Mouse (Mus musculus): Measurements from ENCODE around the gene Parva.

Parva gene

DNA sequence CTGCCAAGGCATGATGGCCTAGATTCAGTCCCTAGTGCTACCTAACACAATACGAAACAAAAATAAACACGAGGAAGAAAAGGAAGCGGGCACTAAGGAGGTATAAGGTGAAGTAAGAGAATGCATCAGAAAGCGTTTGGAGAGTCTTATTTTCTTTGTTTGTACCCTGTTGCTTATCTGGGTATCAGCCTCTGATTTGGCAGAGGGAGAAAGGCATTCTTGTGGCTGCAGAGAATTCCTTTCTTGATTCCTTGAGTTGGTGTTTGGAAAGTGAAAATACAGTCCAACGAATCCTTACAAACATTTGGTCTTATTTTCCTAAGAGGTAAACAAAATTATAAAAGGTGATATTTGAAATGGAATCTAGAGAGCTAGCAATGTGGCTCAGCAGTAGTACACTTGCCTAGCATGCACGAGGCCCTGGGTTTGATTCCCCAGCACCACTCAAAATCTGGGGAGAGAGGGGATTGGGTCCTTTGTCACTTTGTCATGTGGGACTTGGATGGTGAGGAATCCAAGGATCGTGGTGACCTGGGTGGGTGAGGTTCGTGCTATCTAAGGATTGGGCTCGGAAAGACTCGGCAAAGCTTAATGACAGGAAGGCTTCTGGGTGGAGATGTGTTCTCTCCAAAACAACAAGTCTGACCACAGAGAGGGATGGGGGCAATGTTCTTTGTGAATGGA, 44.9 kb downstream of the Parva start:
- no peak for DNase-seq (ENCODE audit: low spot score in 2 of 2)

DNA sequence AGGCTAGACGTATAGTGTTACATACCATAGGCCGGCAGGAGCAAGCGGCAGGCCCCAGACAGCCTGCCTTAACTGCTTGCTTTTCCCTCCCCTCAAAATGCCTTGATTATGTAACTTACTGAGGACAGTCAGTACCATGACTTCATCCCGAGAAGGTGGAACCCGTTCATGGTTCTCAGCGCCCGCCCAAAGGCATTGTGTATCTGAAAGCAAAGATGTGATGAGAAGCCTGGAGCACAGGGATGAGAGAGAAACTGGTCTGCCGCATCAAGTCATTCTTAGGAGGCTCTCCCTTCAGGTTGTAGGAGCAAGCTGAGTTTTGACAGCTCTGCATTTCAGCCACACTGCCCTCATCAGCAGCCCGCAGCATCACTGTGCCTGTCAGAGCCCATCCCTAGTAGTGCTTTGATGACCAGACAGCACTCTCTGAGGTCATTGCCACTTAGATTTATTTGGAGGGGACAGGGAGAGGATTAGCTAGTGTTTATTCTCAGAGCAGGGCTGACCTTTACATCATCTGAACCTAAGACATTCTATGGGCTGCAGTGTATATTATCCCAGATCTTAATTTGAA, 45.5 kb downstream of the Parva start:
- DNase-seq (ENCODE audit: low spot score in 2 of 2), result no peak

DNA sequence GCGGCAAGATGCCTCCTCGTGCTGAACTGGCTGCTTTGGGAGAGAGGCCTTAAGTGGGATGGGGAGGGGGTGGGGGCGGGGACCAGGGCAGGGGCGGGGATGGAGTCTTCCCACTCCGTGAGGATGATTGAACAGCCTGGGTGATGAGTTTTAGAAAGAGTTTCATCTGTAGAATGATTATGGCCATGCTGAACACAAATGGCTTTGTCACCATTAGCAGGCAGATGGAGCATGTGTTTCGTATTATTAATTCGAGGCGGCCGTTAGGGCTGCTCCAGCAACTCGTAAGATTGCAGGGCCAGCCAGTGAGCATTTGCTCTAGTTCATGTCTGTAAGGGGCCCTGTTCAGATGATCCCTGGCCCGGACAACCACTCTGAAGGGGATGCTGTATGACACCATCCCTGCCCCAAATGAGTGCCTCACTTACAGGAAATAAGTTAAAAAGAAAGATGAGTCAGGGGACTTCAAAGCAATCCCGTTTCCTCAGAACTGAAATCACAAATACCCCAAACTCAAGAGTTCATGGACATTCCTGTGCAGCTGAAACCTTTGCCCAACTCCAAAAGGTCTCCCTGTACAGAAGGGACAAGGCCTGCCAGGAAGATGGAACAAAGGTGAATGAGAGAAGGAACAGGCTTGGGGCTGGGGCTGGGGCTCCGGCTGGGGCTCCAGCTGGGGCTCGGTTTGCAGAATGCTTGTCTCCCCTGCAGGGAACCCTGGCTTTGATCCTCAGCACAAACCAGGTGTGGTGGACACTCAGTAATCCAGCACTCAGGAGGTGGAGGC, 46.5 kb downstream of the Parva start:
- DNase-seq (ENCODE audit: low spot score in 2 of 2), result no peak

DNA sequence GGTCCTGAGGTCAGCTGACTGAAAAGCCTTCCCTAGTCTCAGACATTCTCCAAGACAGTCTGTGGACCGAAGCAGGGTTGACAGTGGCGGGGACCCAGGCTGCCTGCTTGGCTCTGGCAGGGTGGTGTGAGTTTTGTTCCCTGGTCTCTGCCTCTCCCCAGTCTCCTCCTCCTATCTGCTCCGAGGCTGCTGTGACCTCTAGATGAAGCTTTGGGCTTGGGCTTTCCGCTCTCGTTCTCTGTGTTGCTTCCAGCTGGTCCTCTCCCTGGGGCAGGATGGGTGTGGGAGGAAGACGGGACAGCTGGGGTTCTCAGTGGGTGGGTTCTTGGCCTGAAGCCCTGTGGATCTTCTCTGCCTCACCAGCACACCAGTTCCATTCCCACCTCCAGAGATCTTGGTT, 51.8 kb downstream of the Parva start:
- peak; percentile 72 to 81 for DNase-seq (ENCODE audit: low spot score in 2 of 2)

DNA sequence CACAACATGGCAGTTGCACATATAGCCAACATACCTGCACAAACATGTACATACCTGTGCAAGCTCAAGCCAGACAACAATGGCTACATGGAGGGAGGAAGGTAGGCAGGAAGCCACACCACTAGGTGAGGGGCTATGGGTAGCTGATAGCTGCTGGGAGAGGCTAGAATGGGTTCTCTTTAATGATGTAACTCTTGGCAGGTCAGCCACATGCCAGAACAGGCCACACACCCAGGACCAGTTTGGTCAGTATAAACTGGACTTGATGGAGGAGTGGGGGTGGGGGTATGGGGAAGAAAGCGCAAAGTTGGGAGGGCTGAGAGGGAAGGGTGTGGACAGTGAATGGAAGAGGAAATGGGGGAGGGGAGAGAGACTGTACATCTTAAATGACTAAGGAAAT, 53.7 kb downstream of the Parva start:
- DNase-seq (ENCODE audit: low spot score in 2 of 2), result no peak

DNA sequence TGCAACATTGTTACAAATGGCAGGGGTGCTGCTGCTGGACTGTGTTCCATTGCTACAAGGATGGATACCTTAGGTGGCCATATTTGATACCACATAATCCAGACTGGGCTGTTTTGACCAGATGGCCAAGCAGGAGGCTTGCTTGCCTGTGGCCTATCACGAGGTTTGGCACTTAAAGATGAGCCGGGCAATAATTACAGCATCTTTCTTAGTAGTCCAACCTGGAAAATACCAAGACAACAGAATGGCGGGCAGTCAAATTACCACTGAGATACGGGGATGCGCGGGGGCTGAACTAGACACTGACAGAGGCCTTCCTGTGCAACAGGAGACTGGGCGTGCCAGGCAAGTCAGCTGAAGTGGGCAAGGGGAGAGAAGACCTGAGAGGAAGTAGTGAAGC, 55.3 kb downstream of the Parva start:
- no peak for DNase-seq (ENCODE audit: low spot score in 2 of 2)

DNA sequence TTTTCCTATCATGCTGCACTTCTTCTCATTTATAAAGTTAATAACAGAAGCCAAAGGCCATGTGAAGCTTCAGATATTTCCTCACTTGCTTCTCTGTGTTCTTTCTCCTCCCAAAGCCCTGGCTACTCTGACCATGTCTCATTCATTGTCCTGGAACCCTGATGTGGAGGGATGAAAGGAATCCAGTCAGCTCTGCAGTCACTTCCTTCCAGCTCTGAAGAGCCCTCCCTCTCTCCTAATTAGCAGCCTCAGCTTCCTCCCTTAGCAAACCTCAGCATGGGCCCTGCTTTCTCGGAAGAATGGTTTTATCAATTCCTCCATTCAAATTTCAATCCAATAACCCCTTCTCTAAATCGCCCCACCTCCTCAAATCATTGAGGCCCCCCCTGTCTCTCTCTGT, 56.1 kb downstream of the Parva start:
- DNase-seq (ENCODE audit: low spot score in 2 of 2), result no peak

DNA sequence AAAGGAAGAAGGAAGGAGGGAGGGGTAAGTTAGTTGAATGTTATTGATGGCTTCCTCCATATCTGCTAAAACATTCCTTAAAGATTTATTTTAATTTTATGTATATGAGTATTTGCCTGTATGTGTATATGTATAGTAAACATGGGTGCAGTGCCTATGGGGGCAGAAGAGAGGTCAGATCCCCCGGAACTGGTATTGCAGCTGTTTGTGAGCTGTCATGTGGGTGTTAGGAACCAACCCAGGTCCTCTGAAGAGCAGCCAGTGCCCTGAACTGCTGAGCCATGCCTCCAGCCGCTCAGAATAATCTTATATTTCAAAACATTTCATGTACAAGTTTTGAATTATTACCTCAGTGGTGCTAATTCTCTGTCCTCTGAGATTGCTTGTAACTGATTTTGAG, 63.5 kb downstream of the Parva start:
- DNase-seq (ENCODE audit: low spot score in 2 of 2), result no peak

DNA sequence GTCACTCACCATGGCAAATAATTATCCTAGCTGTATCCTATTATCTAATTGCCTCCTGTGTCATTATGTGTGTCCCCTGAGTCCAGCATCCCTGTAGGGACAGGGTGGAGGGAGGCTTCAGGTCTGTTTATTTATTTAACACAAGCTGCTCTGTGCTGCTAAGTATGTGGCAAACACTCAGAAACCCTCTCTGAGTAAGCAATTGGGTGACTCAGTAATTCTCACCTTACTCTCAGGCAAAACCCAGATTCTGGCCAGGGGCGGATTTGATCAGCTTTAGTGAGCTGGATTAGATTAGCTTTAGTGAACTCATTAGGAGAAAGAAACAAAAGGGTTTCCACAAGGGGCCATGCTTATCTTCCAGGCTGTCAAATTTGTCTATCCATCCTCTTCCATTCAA, 64.4 kb downstream of the Parva start:
- no peak for DNase-seq (ENCODE audit: low spot score in 2 of 2)

DNA sequence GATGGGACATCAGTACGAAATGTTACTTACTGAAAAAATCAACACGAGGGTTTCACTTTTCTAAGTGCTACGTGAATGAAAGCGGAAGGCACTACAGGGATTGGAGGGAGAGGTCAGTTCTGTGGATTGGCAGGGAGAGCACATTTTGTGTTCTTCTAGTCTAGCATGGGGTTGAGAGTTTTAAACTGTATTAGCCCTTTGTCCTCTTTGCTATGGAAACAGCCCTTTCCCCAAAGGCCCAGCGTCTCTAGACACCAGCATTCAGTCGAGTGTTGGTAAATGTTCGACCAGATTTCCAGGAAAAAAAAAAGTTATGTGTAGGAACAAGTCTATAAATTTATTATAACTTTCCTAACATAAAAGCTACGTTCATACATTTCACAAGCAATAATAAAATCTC, 68.6 kb downstream of the Parva start:
- no peak for DNase-seq (ENCODE audit: low spot score in 2 of 2)

DNA sequence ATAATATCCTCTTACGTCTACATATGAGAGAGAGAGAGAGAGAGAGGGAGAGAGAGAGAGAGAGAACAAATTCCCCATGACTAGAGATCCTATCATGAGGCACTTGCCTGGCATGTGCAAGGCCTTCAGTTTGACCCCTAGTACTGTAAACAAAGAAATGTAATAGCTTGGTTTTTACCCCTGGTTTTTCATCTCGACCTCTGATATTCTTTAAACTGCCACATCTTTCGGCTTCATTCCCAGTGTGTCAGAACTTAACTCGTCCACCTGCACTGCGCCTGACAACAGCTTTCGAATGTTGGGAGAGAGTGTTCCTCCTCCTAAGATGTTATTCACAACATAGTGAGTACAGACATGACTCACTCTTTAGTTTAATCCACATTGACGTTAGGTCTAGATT, 69.6 kb downstream of the Parva start:
- no peak for DNase-seq (ENCODE audit: low spot score in 2 of 2)

DNA sequence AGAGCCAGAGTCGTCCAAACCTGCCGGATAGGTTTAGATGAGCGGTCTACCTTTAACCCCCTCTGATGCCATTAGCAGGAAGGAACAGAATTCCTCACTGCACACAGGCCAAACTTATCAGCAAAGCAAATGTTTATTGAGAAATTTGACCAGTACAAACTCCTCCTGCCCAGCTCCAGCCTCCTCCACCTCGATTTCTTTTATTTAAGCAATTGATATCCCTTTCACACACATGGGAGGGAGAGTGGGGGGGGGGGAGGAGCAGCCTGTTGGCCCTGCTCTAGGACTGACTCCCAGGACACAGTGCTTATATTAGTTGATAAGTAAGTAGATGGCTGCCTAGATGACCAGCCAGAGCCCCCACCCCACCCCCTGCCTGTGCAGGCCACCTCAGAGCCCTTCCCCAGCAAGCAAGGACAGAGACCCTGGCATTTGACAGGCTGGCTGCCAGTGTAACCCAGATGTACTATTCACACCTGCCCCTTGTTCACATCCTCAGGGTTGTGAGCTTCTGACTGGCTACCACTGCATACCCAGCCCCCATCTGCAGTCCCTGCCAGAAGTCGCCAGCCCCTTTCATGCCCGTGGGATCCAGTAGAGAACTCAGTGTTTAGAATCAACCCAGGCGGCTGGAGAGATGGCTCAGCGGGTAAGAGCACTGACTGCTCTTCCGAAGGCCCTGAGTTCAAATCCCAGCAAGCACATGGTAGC, 71.4 kb downstream of the Parva start:
- DNase-seq (ENCODE audit: low spot score in 2 of 2), result no peak

DNA sequence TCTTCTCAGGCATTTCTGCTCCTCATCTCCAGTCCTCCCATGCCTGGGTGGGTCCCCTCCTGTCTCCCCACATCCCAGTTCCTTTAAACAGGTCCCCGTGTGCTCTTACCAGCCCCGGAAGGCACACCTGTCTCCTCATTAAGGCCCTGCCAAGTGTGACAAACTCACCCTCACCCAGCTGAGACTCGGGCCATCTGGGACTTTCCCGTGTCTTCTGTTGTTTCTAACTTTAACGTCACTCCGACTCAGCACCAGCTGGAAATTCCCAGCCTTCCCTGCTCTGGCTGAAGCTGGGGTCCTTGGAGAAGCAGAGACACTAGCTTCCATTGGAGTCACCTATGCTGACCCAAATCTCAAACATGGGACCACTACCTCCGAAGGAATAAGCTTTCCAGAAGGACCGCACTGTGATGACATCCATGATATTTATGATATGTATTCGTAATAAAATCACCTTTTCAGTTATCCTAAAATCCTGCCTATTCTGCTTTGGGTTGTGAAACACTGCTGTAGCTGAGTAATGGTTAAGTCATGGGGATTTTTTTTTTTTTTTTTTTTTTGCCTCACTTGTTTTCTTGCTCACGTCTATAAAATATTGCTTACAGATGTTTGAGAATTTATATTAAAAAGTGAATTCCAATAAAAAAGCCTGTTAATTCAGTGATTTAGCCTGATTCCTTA, 72.3 kb downstream of the Parva start:
- DNase-seq (ENCODE audit: low spot score in 2 of 2), result peak; percentile 22 to 29

DNA sequence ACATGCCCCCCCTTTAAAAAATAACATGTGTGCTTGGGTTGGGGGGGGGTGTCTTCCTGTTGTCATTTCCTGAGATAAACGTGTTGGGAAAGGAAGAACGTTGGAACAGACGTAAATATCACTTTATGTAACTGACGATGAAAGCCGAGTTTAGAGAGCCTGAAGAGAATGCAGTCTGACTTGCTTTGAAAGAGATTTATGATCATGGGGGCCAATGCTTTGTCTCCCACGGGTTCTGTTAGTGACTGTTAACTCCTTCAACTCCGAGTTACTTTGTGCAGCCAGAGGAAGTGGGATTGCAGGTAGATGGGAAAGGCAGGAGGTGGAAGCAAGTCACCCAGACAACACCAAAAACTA, 72.8 kb downstream of the Parva start:
- no peak for DNase-seq (ENCODE audit: low spot score in 2 of 2)

DNA sequence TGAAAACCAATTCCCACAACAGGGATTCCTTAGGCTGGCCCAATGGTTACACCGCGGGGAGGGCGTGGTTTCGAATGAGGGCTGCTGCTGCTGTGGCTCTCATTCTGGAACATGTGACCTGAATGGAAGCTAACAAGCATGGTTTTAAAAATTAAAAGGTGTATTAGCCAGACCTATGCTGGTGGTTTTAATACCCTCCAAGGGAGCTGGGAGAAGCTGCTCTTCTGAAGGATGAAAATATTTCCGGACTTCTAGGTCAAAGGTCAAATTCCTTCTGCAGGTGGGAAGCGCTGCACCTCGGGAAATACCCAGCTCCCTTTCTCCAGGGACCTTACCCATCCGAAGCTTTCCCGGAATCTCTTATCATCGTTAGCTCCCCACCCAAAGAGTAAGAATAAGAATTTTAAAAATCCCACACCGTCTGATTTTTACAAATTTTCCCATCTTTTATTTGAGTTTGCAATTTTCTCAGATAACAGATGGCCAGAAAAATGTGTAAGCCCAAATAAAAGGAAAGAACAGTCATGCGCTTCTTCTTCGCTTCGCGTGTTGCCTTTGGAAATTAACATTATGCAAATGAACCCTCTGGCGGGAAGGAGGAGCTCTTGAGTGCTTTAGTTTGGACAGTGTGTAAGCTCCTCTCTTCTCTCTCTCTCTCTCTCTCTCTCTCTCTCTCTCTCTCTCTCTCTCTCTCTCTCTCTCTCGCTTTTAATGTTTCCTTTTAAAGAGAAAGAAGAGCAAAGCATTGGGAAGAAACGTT, 74.9 kb downstream of the Parva start:
- no peak for DNase-seq (ENCODE audit: low spot score in 2 of 2)

DNA sequence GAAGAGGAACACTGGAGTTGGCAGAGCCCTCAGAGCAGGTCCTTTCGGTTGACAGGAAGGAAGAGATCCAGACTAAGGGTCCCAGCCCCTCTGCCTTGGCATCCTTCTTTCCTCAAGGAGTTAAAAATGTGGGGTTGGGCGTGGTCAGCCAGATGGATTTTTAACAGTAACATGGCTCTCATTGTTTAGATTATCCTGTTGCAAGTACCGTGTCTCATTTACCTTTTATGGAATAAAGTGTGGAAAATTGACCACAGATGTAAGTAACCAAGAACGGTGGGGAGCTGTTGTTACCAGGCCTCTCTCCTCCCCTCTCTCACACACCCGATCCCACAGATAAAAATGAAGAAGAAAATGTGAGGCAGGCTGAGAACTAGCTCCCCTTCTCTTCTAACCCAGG, 75.5 kb downstream of the Parva start:
- DNase-seq (ENCODE audit: low spot score in 2 of 2), result no peak

DNA sequence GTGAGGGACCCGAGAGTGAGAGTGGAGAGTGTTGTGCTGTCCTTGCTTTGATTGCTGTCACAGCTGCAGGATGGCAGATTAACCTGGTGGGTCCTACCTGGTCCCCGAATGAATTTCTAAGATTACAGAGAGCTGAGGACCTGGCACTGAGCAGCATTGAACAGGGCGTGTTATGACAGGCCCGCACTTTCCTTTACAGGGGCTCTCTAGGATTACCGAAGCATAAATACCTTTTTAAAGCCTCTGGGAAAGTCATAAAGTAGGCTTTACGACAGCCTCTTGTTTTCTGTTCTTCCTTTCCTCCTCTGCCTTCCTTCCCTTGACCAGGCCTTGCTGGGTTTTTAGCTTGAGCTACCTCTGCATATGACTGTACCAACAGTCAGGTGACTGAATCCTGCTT, 76.1 kb downstream of the Parva start:
- no peak for DNase-seq (ENCODE audit: low spot score in 2 of 2)

DNA sequence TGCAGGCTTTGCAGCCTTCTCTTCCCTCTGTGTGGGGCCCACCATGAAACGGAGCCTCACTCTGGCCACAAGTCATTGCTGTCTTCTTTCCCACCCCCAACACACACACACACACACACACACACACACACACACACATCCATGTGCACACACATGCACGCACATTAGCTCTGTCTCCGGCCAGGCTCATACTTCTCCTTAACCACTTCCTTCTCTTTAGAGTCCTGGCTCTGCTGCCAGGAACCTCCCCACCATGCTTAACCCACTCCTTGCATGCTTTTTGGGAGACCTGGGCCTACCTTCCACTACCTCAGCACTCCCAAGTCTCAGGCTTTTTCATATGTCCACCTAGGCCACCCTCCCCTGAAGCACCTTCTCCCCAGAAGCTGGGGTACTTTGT, 76.6 kb downstream of the Parva start:
- no peak for DNase-seq (ENCODE audit: low spot score in 2 of 2)

DNA sequence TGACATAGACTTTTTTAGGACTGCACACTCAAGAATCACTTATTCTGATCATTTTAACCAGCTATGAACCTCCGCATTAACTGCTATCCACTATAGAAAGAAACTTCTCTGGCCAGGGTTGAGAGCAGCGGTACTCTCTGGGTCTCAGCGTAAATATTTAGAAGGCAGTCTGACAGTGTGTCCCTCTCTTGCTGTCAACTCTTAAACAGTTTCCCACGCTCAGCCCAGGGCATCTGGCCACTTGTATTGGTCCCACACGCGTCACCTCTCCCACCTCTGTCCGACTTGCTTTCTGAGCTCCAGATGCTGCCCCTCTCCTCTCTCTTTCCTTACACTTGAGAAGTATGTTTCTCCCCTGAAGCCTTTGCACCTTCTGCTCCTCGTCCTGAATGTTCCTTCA, 81.8 kb downstream of the Parva start:
- DNase-seq (ENCODE audit: low spot score in 2 of 2), result no peak

DNA sequence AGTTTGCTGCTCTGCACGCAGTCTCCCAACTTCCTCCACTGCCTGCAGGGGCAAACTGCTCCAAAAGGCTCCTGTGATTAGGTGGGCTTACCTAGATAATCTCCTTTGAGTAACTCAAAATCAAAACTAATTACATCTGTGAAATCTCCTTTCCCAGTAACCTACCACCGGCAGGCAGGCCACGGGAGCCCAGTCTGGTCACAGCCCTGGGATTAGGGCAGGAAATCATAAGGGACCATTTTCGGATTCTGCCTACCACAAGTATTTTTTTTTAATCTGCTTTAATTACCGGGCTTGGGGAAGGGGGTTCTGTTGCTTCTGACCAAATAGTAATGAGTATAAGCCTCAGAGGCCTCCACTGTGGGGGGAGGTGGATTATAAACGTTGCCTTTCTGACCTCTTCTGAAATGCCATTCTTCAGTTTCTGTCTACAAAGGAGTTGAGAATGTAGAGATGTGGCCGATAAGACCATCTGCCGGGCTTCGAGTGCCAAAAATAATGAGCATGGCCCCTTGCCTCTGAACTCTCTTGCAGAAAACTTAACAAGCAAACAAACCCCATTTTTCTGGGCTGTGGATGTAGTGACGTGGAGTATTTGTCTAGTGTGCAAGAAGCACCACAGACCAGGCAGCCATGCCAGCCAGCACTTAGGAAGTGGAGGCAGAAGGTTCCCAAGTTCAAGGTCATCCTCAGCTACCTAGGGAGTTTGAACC, 83.2 kb downstream of the Parva start:
- no peak for DNase-seq (ENCODE audit: low spot score in 2 of 2)

DNA sequence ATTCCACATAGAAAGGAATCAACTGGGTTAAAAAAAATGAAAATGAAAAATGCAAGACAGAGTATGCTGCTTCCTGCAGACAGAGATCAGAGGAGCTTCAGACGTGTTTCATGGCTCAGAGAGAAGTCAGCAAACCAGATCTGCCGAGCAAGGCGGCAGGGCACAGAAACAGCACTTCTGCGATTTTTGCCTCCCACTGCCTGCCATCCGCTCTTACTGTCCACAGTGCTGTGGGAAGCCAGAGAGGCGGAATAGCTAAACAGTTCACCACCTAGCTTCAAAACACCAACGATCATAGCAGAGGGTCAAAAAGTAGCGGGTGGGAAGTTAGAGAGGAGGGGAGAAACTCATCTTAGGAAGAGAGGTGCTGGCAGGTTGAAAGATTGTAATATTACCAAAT, 84.0 kb downstream of the Parva start:
- DNase-seq (ENCODE audit: low spot score in 2 of 2), result no peak
